Mouse (Mus musculus): ENCODE results near the gene Epha8. TPM values are rescaled to one million over a fixed set of nuclear protein-coding genes. Genes with fewer than 3 reads are reported as not detected.

Gene Epha8
- polyA plus RNA-seq, 1 experiment from 2014 or later = 16.0 TPM

Other genes with a start within 250 kb of the Epha8 start
- gene Ephb2, start 120.8 kb downstream of the Epha8 start, polyA plus RNA-seq (2015; fragmentation: Nextera tagmentation; extraction: Ambion mirVana) = 20.3 and 25.0 TPM in 2 replicates
- gene C1qb, start 70.6 kb downstream of the Epha8 start, polyA plus RNA-seq (2015; fragmentation: Nextera tagmentation; extraction: Ambion mirVana) = 25.0 and 30.4 TPM in 2 replicates
- gene C1qc, start 63.8 kb downstream of the Epha8 start, polyA plus RNA-seq (2015; fragmentation: Nextera tagmentation; extraction: Ambion mirVana) = 13.6 and 16.2 TPM in 2 replicates
- 14.4 and 16.5 TPM in 2 replicates for gene C1qa, start 58.0 kb downstream of the Epha8 start, polyA plus RNA-seq (2015; fragmentation: Nextera tagmentation; extraction: Ambion mirVana)
- gene Zbtb40, start 92.0 kb upstream of the Epha8 start, polyA plus RNA-seq (2015; fragmentation: Nextera tagmentation; extraction: Ambion mirVana) = 4.2 and 5.3 TPM in 2 replicates

All from midbrain, embryonic 13.5 days (tissue).